Mouse (Mus musculus): ENCODE measurements at regions not wholly inside any gene's neighbourhood (a gene's known extent, or its start where the extent isn't known, plus 50 kb on each side); places are given as distances from the start of the nearest gene placed in this dataset.

DNA sequence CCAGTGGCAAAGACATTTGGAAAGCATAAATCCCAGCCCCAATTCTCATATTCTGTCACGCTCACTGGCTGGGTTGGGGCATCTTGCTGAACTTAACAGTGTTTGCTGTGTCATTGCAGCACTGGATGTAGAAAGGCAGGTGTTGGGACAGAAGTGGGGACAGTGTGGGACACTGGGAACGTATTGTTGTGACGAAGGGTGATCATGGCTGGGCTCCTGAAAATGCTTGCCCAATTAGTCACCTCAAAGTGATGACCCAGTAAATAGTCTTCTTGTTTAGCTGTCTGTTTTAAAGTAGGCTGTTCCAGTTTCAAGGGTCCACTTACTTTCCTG lies 100.0 kb upstream of the Eya4 start:
- H3K9ac ChIP-seq (ENCODE audit: low read depth, poor library complexity, severe bottlenecking): no peak overlapping the region
- TF ChIP-seq EP300 (IDR thresholded peaks at IDR 0.05; ENCODE audit: insufficient read depth, low read depth, low read length) (no peak), POLR2A (IDR thresholded peaks at IDR 0.05; ENCODE audit: insufficient read depth, low read length) (no peak)
- H3K4me1 ChIP-seq (ENCODE audit: control insufficient read depth, insufficient read depth, low read length): no peaks in the 10 kb centered on the region
- no peaks in the 10 kb centered on the region for H3K36me3 ChIP-seq (ENCODE audit: control insufficient read depth, insufficient read depth, low read length, poor library complexity, severe bottlenecking)
- no peak overlapping the region for H3K27ac ChIP-seq (ENCODE audit: insufficient read depth, low read length)
- no peak overlapping the region for H3K4me3 ChIP-seq (ENCODE audit: low read depth, low read length)
- no peaks in the 10 kb centered on the region for H3K9me3 ChIP-seq (replicated peaks; ENCODE audit: control insufficient read depth, insufficient read depth, low read length, poor library complexity, severe bottlenecking)
- no peaks in the 10 kb centered on the region for H3K27me3 ChIP-seq (ENCODE audit: control insufficient read depth, insufficient read depth, low read length, poor library complexity, severe bottlenecking)

DNA sequence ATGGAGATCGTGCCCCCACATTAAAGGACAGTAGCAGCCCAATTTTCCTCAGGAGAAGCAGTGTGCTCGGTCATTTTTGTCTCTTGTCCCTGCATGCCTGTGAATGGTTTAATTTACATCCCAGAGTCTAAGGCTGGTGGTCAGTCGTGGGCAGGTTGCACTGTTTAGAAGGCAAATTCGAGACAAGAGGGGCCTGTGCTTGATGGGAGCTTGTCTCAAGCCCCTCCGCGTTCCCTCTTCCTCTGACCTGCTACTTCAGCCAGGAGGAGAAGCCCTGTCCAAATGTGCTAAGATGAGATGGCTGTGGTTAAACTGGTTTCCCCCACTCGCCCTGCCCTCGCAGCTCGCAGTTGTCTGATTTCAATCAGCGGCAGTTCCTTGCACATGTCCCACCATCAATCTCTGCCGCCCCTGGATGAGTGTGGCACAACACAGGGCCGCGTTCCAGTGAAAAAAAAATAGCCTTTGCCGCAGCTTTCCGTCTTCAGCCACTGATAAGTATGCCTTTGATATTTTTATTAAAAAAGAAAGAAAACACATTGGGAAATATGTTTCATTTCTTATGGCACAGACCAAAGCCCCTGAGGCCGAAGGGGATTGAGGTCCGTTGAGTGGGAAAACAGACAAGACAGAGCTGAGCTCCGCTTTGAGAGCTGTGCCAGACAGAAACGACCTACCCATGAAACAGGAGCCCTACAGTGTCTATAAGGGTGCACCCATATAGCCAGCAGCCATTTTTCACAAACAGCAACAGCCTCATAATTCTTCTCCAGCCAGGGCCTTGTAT lies 99.5 kb upstream of the Eya4 start:
- Histone ChIP-seq H3K9ac (ENCODE audit: low read depth, poor library complexity, severe bottlenecking) (no peak overlapping the region), H3K27me3 (ENCODE audit: control insufficient read depth, insufficient read depth, low read length, poor library complexity, severe bottlenecking) (no peaks in the 10 kb centered on the region), H3K4me3 (ENCODE audit: low read depth, low read length) (no peak overlapping the region), H3K4me1 (ENCODE audit: control insufficient read depth, insufficient read depth, low read length) (no peaks in the 10 kb centered on the region), H3K9me3 (replicated peaks; ENCODE audit: control insufficient read depth, insufficient read depth, low read length, poor library complexity, severe bottlenecking) (no peaks in the 10 kb centered on the region), H3K27ac (ENCODE audit: insufficient read depth, low read length) (no peak overlapping the region), H3K36me3 (ENCODE audit: control insufficient read depth, insufficient read depth, low read length, poor library complexity, severe bottlenecking) (no peaks in the 10 kb centered on the region)
- TF ChIP-seq POLR2A (IDR thresholded peaks at IDR 0.05; ENCODE audit: insufficient read depth, low read length) (no peak), EP300 (IDR thresholded peaks at IDR 0.05; ENCODE audit: insufficient read depth, low read depth, low read length) (no peak), CTCF (IDR thresholded peaks at IDR 0.05; ENCODE audit: low read depth, low read length) (no peak)

DNA sequence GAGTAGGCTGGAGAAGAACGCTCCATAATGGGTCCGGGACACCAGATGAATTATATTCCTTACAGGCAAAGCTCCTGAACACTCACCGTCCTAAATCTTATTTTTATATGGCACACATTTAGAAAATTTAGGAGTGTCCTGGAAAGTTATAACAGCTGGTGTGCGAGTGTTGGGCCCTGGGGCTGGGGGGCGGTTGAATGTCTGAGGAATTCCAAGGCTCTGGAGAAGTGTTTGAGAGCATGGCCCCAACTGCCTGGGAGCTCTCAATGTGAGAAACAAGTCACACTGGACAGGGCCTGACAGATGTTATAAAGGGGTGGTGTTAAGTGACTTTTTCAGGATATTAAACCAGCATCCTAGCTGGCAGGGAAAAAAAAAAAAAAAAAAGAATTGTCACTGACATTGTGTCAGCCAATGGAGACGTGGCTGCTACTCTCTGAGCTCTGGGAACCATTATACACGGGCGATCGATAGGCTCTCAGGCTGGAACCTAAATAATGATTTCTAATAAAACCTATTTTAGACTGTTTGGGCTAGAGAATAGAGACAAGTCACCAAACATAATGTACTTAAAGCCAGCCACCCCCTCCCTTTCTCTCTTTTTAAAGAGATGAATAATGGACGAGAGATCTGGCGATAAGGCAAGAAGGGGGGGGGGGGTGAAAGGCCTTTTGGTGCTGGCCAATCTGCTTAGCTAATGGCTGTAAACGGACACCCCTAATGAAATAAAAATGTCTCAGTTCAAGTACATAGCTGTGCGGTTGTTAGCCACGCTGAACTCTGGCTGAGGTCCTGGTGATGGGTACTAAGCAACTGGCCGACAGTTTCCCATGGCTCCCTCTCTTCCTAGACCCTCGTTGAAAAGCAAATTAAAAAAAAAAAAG lies 98.6 kb upstream of the Eya4 start:
- Histone ChIP-seq H3K27ac (ENCODE audit: insufficient read depth, low read length) (no peak overlapping the region), H3K36me3 (ENCODE audit: control insufficient read depth, insufficient read depth, low read length, poor library complexity, severe bottlenecking) (no peaks in the 10 kb centered on the region), H3K9me3 (replicated peaks; ENCODE audit: control insufficient read depth, insufficient read depth, low read length, poor library complexity, severe bottlenecking) (no peaks in the 10 kb centered on the region), H3K9ac (ENCODE audit: low read depth, poor library complexity, severe bottlenecking) (no peak overlapping the region), H3K4me3 (ENCODE audit: low read depth, low read length) (no peak overlapping the region), H3K4me1 (ENCODE audit: control insufficient read depth, insufficient read depth, low read length) (no peaks in the 10 kb centered on the region), H3K27me3 (ENCODE audit: control insufficient read depth, insufficient read depth, low read length, poor library complexity, severe bottlenecking) (no peaks in the 10 kb centered on the region)
- TF ChIP-seq POLR2A (IDR thresholded peaks at IDR 0.05; ENCODE audit: insufficient read depth, low read length) (no peak), EP300 (IDR thresholded peaks at IDR 0.05; ENCODE audit: insufficient read depth, low read depth, low read length) (no peak), CTCF (IDR thresholded peaks at IDR 0.05; ENCODE audit: low read depth, low read length) (no peak)

DNA sequence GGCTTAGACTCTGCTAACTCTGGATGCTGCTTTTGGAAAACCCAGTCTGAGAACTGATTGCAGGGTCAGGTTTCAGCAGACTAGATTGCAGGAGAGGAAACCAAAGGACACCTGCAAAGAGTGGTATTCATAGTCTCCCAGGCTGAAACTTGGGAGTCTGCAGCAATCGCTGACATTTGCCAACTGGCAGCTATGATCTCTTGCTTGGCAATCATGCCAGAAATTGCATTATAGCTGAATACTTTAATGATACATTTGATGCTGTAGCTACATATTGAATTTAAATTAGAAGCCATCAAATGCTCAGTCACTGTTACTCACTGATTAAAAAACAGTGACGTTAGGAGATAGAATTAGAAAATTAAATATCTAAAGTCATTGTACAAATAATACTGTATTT lies 79.8 kb upstream of the Eya4 start:
- Histone ChIP-seq H3K9ac (ENCODE audit: low read depth, poor library complexity, severe bottlenecking) (no peak overlapping the region), H3K36me3 (ENCODE audit: control insufficient read depth, insufficient read depth, low read length, poor library complexity, severe bottlenecking) (no peaks in the 10 kb centered on the region), H3K4me1 (ENCODE audit: control insufficient read depth, insufficient read depth, low read length) (no peaks in the 10 kb centered on the region), H3K27ac (ENCODE audit: insufficient read depth, low read length) (no peak overlapping the region), H3K27me3 (ENCODE audit: control insufficient read depth, insufficient read depth, low read length, poor library complexity, severe bottlenecking) (no peaks in the 10 kb centered on the region), H3K4me3 (ENCODE audit: low read depth, low read length) (no peak overlapping the region), H3K9me3 (replicated peaks; ENCODE audit: control insufficient read depth, insufficient read depth, low read length, poor library complexity, severe bottlenecking) (no peaks in the 10 kb centered on the region)
- TF ChIP-seq EP300 (IDR thresholded peaks at IDR 0.05; ENCODE audit: insufficient read depth, low read depth, low read length): no peak
- TF ChIP-seq POLR2A (IDR thresholded peaks at IDR 0.05; ENCODE audit: insufficient read depth, low read length): no peak
- no peak for TF ChIP-seq CTCF (IDR thresholded peaks at IDR 0.05; ENCODE audit: low read depth, low read length)

DNA sequence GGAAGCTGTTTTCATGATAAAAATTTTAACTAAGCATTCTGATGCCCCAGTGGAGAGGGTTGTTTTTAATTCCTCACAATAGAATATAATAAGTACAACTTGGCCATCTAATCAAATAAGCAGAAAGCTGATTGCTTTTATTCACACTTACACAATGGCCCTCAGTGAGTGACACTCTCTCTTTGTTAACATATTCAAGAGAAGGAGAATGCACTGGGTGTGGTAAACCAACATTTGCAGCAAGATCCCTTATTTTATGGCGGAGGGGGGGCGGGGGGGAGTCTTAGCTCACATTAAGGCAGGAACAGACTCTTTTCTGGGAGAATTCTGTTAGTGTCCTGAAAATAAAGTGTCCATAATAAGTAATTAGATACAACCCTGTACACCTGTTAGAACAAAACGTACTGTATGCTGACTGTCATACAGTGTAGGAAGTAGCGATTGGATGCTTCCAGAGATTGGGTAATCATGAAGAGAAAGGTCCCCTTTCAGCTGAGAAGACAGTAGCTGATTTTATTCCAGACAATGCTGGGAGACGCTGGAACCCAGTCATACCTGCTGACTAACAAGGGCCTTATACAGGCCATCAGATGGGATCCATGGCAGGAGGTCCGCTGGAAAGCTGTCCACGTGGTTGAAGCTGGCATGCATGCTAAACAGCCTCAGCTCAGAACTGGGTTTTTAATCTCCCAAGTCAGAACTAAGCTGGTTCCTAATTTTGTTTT lies 63.4 kb upstream of the Eya4 start:
- Histone ChIP-seq H3K4me3 (ENCODE audit: low read depth, low read length) (no peak overlapping the region), H3K27ac (ENCODE audit: insufficient read depth, low read length) (no peak overlapping the region), H3K9me3 (replicated peaks; ENCODE audit: control insufficient read depth, insufficient read depth, low read length, poor library complexity, severe bottlenecking) (no peaks in the 10 kb centered on the region), H3K36me3 (ENCODE audit: control insufficient read depth, insufficient read depth, low read length, poor library complexity, severe bottlenecking) (no peaks in the 10 kb centered on the region), H3K4me1 (ENCODE audit: control insufficient read depth, insufficient read depth, low read length) (no peaks in the 10 kb centered on the region), H3K27me3 (ENCODE audit: control insufficient read depth, insufficient read depth, low read length, poor library complexity, severe bottlenecking) (no peaks in the 10 kb centered on the region), H3K9ac (ENCODE audit: low read depth, poor library complexity, severe bottlenecking) (no peak overlapping the region)
- no peak for TF ChIP-seq CTCF (IDR thresholded peaks at IDR 0.05; ENCODE audit: low read depth, low read length)
- TF ChIP-seq EP300 (IDR thresholded peaks at IDR 0.05; ENCODE audit: insufficient read depth, low read depth, low read length): no peak
- TF ChIP-seq POLR2A (IDR thresholded peaks at IDR 0.05; ENCODE audit: insufficient read depth, low read length): no peak

Measured in ES-Bruce4 (cell line).